Comparison of ENCODE assay signal across 14 mouse cellular contexts in genomic region chrX:167146513-167147360, GRCm38 (mm10).
DNase-seq lines count a peak whose midpoint lies in the region; ATAC-seq and TF ChIP-seq lines count a peak whose summit lies in the region.
"Had no signal": no experiment of that assay in that cellular context is flagged by ENCODE, and none has a peak within 500 bp of the region (broad histone marks: within the 10 kb centered on the region; RNA-seq: fewer than 3 reads in every experiment).

No protein-coding gene starts in this region.

- H3K4me1 ChIP-seq in thymus, adult 2 months (replicated peaks; ENCODE audit: control insufficient read depth, insufficient read depth, low read length), result peaks cover 8% of the 10 kb centered on the region
- H3K4me1 ChIP-seq: embryonic facial prominence, embryonic 10.5 days; limb, embryonic 13.5 days had no signal

- peak; percentile 33; the same call in 1 of the 2 replicates for ATAC-seq in granulocyte monocyte progenitor cell, adult 5-6 weeks (replicated peaks; ENCODE audit: poor library complexity, severe bottlenecking)

- H3K27ac ChIP-seq in left cerebral cortex, adult 2 months, result peak overlapping the region; percentile 71
- H3K27ac ChIP-seq in thymus, adult 2 months (ENCODE audit: control insufficient read depth, insufficient read depth, low read length), result 0 out of 2 replicates have a peak overlapping the region, but pooled peaks have one; percentile 37
- H3K27ac ChIP-seq: embryonic facial prominence, embryonic 10.5 days; limb, embryonic 13.5 days; stomach, postnatal 0 days had no signal

- no peak overlapping the region for H3K4me3 ChIP-seq in left cerebral cortex, adult 2 months
- H3K4me3 ChIP-seq in thymus, adult 2 months (ENCODE audit: control insufficient read depth, insufficient read depth, low read length), result no peak overlapping the region
- H3K4me3 ChIP-seq: embryonic facial prominence, embryonic 10.5 days; limb, embryonic 13.5 days had no signal

- no peak for TF ChIP-seq POLR2A in thymus, adult 2 months (IDR thresholded peaks at IDR 0.05; ENCODE audit: control insufficient read depth, extremely low read depth, insufficient read depth, low read length, poor library complexity)

- H3K27me3 ChIP-seq in thymus, adult 2 months (ENCODE audit: control insufficient read depth, insufficient read depth, low read length), result no peaks in the 10 kb centered on the region

- DNase-seq in left cerebral cortex, adult 2 months (ENCODE audit: extremely low spot score in 1 of 2, low spot score in 2 of 2), result no peak
- no peak for DNase-seq in left cerebral cortex, postnatal 4 days
- DNase-seq in T-cell, adult 2 months (ENCODE audit: low spot score), result peak; percentile 52
- DNase-seq in thymus, adult 2 months, result peak; percentile 21
- DNase-seq in testis, postnatal 14 days (ENCODE audit: low spot score), result no peak
- DNase-seq in adrenal gland, adult 8-10 months, result no peak
- DNase-seq in cerebellum, adult 18-20 months, result no peak
- DNase-seq: cerebellum, adult 8-10 months; kidney, postnatal 36 days; lung, adult 18-20 months had no signal

- no peak for TF ChIP-seq CTCF in left cerebral cortex, adult 2 months (IDR thresholded peaks at IDR 0.05)
- TF ChIP-seq CTCF in thymus, adult 2 months (IDR thresholded peaks at IDR 0.05; ENCODE audit: borderline replicate concordance, control insufficient read depth, extremely low read depth, insufficient read depth, low read length, poor library complexity), result no peak

- intact Hi-C loops in left cerebral cortex, adult 2 months (cut with DNase I), result loop anchor here (5.0 kb wide), 1 partner anchor 61 kb away; the partner anchor contains the start of gene Tmsb4x
- intact Hi-C loops in left cerebral cortex, postnatal 4 days (cut with DNase I), result no loop called here

- H3K36me3 ChIP-seq in thymus, adult 2 months (ENCODE audit: control insufficient read depth, insufficient read depth, low read length), result no peaks in the 10 kb centered on the region
- H3K36me3 ChIP-seq: embryonic facial prominence, embryonic 10.5 days; limb, embryonic 13.5 days had no signal

- WGBS in thymus, adult 2 months, result 19% methylated on average over 8 of the region's 8 CpGs

Comparison
In these comparisons a context has a peak if more than half of its experiments do, and no peak if none do; other contexts are left out.
1. DNase-seq: peak in T-cell, adult 2 months (single experiment) and thymus, adult 2 months (single experiment); none in left cerebral cortex, adult 2 months (0 of 2), left cerebral cortex, postnatal 4 days (single experiment), testis, postnatal 14 days (single experiment), adrenal gland, adult 8-10 months (single experiment) and cerebellum, adult 18-20 months (0 of 2).